Mouse (Mus musculus) C2C12 (cell line): ENCODE data around the gene Irf5. TPM values are rescaled to one million over a fixed set of nuclear protein-coding genes. Genes with fewer than 3 reads are reported as not detected.
"Not testable (repeated sequence)": the region's sequence is repeated elsewhere in the genome, so short reads cannot be mapped to it uniquely, and the experiment has no call there.

ENCODE experiments used
- H3K27me3 ChIP-seq: one replicate; pipeline ENCODE4 v1.6.1; 2011; ENCODE audit not compliant: control insufficient read depth, insufficient read depth, insufficient read length
- H3K36me3 ChIP-seq: one replicate; pipeline ENCODE4 v1.6.1; 2011; ENCODE audit not compliant: control insufficient read depth, insufficient read depth
- H3K4me3 ChIP-seq: one replicate; pipeline ENCODE4 v1.5.1; 2011; ENCODE audit warnings: mild to moderate bottlenecking, control low read depth; ENCODE audit not compliant: poor library complexity, insufficient read depth, severe bottlenecking
- H3K79me2 ChIP-seq: one replicate; pipeline ENCODE4 v1.6.1; 2011; ENCODE audit not compliant: control insufficient read depth, insufficient read depth
- H3K79me3 ChIP-seq: one replicate; pipeline ENCODE4 v1.6.1; 2011; ENCODE audit warnings: low read depth, control low read depth
- H3ac ChIP-seq: one replicate; pipeline ENCODE3; 2011; ENCODE audit warnings: low read depth; ENCODE audit not compliant: control insufficient read depth, insufficient read length
- CEBPB ChIP-seq: IDR thresholded peaks from one replicate; pipeline ENCODE4 v1.6.1; 2011; ENCODE audit warnings: low read depth, mild to moderate bottlenecking, control low read depth, moderate library complexity
- CTCF ChIP-seq: IDR thresholded peaks from one replicate; pipeline ENCODE4 v1.5.1; 2011; ENCODE audit not compliant: control insufficient read depth, insufficient read depth, insufficient read length
- FOSL1 ChIP-seq: IDR thresholded peaks from one replicate; pipeline ENCODE4 v1.8.0; 2011; ENCODE audit warnings: mild to moderate bottlenecking, low read length; ENCODE audit not compliant: poor library complexity, insufficient read depth, severe bottlenecking
- MAX ChIP-seq: IDR thresholded peaks from one replicate; pipeline ENCODE4 v1.6.1; 2011; ENCODE audit warnings: mild to moderate bottlenecking, control low read depth
- MYOD1 ChIP-seq: IDR thresholded peaks from one replicate; pipeline ENCODE4 v1.6.1; 2011; ENCODE audit warnings: low read depth; ENCODE audit not compliant: control insufficient read depth, insufficient read length
- MYOG ChIP-seq: IDR thresholded peaks from one replicate; pipeline ENCODE4 v1.6.1; 2011; ENCODE audit not compliant: control insufficient read depth, insufficient read length; ENCODE audit errors: extremely low read depth
- USF1 ChIP-seq: IDR thresholded peaks from one replicate; pipeline ENCODE4 v1.6.1; 2011; ENCODE audit warnings: low read depth, mild to moderate bottlenecking, control low read depth, moderate library complexity
- polyA plus RNA-seq: library from polyadenylated mRNA; unstranded; fragments of >200 nt; fragmentation: generic; extraction: Trizol; gene quantifications from one replicate; pipeline ENCODE4 v1.2.1, GENCODE M21; 2012; ENCODE audit warnings: missing spikeins

Irf5 gene
- polyA plus RNA-seq, 1 experiment: 7.6 TPM

DNA sequence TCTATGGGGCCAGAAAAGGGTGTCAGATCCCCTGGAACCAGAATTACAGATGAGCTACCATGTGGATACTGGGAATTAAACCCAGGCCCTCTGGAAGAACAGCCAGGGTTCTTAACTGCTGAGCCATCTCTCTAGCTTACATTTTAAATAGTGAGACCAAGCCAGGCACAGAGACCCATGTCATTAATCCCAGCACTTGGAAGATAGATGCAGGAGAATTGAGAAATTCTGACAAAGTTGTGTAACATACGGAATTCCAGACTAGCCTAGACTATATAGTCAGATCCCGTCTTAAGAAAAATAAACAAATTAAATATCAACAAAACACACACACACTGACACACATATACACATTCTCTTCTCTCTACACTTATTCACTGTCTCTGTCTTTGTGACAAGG is 26.1 kb downstream of the Irf5 start:
- no peak overlapping the region for H3K4me3 ChIP-seq
- H3K27me3 ChIP-seq: no peaks in the 10 kb centered on the region
- no peaks in the 10 kb centered on the region for H3K79me2 ChIP-seq
- H3ac ChIP-seq: no peak overlapping the region
- no peaks in the 10 kb centered on the region for H3K79me3 ChIP-seq
- H3K36me3 ChIP-seq: peaks cover 76% of the 10 kb centered on the region
- TF ChIP-seq USF1: no peak

DNA sequence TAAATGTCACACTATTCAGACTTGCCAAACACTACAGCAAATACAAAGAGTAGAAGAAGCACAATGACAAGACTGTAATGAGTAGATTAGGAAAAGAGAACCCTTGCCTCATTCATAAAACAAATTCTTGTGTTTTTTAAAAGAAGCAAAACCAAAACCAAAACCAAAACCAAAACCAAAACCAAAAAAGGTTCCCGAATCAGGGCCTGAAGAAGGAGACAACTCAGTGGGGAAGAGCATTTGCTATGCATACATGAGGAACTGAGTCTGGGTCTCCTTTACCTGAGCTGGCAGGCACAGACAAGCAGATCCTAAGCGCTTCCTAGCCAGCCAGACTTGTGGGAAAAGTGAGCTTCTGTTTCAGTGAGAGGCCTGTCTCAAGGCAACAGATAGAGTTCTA is 30.7 kb downstream of the Irf5 start:
- Histone ChIP-seq H3K79me3 (no peaks in the 10 kb centered on the region), H3ac (no peak overlapping the region), H3K36me3 (peaks cover 90% of the 10 kb centered on the region), H3K27me3 (no peaks in the 10 kb centered on the region), H3K4me3 (no peak overlapping the region), H3K79me2 (no peaks in the 10 kb centered on the region)
- TF ChIP-seq USF1 (no peak), CTCF (no peak), FOSL1 (no peak), CEBPB (no peak), MYOG (no peak), MYOD1 (no peak), MAX (no peak)

DNA sequence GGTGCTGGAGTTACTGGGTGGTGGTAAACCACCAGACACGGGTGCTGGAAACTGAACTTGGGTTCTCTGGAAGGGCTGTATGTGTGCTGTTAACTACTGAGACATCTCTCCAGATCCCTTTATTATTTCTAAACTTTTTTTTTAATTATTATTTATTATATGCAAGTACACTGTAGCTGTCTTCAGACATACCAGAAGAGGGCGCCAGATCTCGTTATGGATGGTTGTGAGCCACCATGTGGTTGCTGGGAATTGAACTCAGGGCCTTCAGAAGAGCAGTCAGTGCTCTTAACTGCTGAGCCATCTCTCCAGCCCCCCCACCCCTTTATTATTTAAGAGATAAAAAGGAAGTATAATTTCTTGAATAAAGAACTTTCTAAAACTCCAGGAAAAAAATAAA is 50.0 kb downstream of the Irf5 start:
- H3K36me3 ChIP-seq: peaks cover 88% of the 10 kb centered on the region
- H3K79me2 ChIP-seq, H3K27me3 ChIP-seq, H3ac ChIP-seq, H3K4me3 ChIP-seq, H3K79me3 ChIP-seq: not testable (repeated sequence)

DNA sequence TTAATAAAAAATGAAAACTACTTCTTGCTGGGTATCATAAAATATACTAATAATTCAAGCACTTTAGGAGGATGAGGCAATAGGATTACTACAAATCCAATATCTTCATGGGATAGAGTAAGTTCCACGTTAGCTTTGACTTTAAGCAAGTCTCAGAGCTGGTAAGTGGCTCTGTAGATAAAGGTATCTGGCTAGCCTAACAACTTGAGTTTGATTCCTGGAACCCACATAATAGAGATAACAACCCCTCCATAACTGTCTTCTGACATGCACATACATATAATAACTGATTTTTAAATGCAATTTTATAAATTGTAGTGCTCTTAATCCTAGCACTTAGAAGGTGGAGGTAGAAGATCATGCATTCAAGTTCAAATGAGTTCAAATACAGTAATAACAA is 54.3 kb downstream of the Irf5 start:
- Histone ChIP-seq H3K79me3 (peaks cover 2% of the 10 kb centered on the region), H3K4me3 (no peak overlapping the region), H3K36me3 (peaks cover 91% of the 10 kb centered on the region), H3K79me2 (no peaks in the 10 kb centered on the region), H3ac (no peak overlapping the region), H3K27me3 (no peaks in the 10 kb centered on the region)
- TF ChIP-seq CTCF (no peak), MAX (no peak)

DNA sequence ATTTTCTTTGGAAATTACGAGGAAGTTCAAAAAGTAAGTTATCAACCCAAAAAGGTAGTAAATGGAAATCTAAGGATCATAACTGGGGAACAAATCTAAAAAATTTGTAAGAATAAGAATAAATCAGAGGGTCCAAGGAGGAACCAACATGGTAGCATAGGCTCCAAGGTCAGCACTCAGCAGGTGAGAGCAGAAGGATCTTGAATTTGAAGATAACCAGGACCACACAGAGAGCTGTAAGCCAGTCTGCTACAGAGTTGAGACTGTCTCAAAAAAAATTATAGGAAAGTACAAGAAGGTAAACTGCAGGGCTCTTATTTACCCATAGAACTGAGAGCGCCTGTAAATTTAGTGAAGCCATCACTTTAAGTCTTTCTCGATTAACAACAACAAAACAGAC is 54.8 kb downstream of the Irf5 start:
- H3ac ChIP-seq: no peak overlapping the region
- H3K36me3 ChIP-seq: peaks cover 92% of the 10 kb centered on the region
- TF ChIP-seq CTCF (no peak), MYOD1 (no peak), MYOG (no peak), FOSL1 (no peak), CEBPB (no peak), USF1 (no peak), MAX (no peak)
- H3K79me2 ChIP-seq: no peaks in the 10 kb centered on the region
- peaks cover 2% of the 10 kb centered on the region for H3K79me3 ChIP-seq
- H3K27me3 ChIP-seq: no peaks in the 10 kb centered on the region
- no peak overlapping the region for H3K4me3 ChIP-seq

Other genes with a start within 250 kb of the Irf5 start
- gene Fam71f2, start 247.0 kb upstream of the Irf5 start, polyA plus RNA-seq: 0.19 TPM
- 0.22 TPM for gene Fam71f1, start 207.5 kb upstream of the Irf5 start, polyA plus RNA-seq
- gene Calu, start 178.6 kb upstream of the Irf5 start, polyA plus RNA-seq: 169 TPM
- 0.06 TPM for gene Opn1sw, start 138.2 kb upstream of the Irf5 start, polyA plus RNA-seq
- 8.1 TPM for gene Ccdc136, start 130.3 kb upstream of the Irf5 start, polyA plus RNA-seq
- gene Flnc, start 93.4 kb upstream of the Irf5 start, polyA plus RNA-seq: 51.0 TPM
- gene Atp6v1f, start 58.9 kb upstream of the Irf5 start, polyA plus RNA-seq: 210 TPM
- not detected for gene Atp6v1fnb, start 55.2 kb upstream of the Irf5 start, polyA plus RNA-seq
- gene Kcp, start 18.7 kb upstream of the Irf5 start, polyA plus RNA-seq: 0.18 TPM
- 29.4 TPM for gene Tnpo3, start 83.3 kb downstream of the Irf5 start, polyA plus RNA-seq
- gene Tspan33, start 167.6 kb downstream of the Irf5 start, polyA plus RNA-seq: 1.2 TPM
- gene Smo, start 208.9 kb downstream of the Irf5 start, polyA plus RNA-seq: 86.2 TPM
- gene Ahcyl2, start 241.4 kb downstream of the Irf5 start, polyA plus RNA-seq: 6.3 TPM